In genomic region chr6:117916737-117917426, GRCm38 (mm10) we compare ENCODE assay signal across 8 mouse cellular contexts. TPM values are rescaled to one million over a fixed set of nuclear protein-coding genes. Genes with fewer than 3 reads are reported as not detected.
DNase-seq lines count a peak whose midpoint lies in the region; ATAC-seq and TF ChIP-seq lines count a peak whose summit lies in the region.

No protein-coding gene starts in this region.

- peaks cover 21% of the 10 kb centered on the region for H3K79me2 ChIP-seq in liver, adult 2 months (ENCODE audit: control insufficient read depth, insufficient read depth, low read length)

- peak overlapping the region; percentile 96 for H3K27ac ChIP-seq in embryonic facial prominence, embryonic 11.5 days (replicated peaks; ENCODE audit: low read depth, low read length)
- peak overlapping the region; percentile 100 for H3K27ac ChIP-seq in intestine, postnatal 0 days (ENCODE audit: low read depth, low read length)
- peak overlapping the region; percentile 89 for H3K27ac ChIP-seq in liver, adult 2 months (replicated peaks; ENCODE audit: insufficient read depth, low read depth, low read length)

- peak overlapping the region; percentile 85 for H3K9ac ChIP-seq in embryonic facial prominence, embryonic 11.5 days (replicated peaks; ENCODE audit: low read length)
- H3K9ac ChIP-seq in intestine, postnatal 0 days (ENCODE audit: low read depth, low read length), result peak overlapping the region; percentile 90
- H3K9ac ChIP-seq in liver, adult 2 months (ENCODE audit: low read depth, low read length), result peak overlapping the region; percentile 76

- DNase-seq in A20 (ENCODE audit: low read depth, low spot score), result peak; percentile 97
- peak; percentile 84 for DNase-seq in adrenal gland, postnatal 25 days
- peak; percentile 84 for DNase-seq in embryonic facial prominence, embryonic 11.5 days (ENCODE audit: low spot score)
- peak; percentile 99 for DNase-seq in heart, adult 11 months
- peak; percentile 91 for DNase-seq in liver, adult 2 months (ENCODE audit: extremely low read depth, low read depth, low spot score)
- DNase-seq in monocyte, adult 2 months (ENCODE audit: low read depth in 1 of 2, low spot score in 2 of 2), result peak; percentile 72 to 84
- DNase-seq in spleen, postnatal 14 days (ENCODE audit: low spot score in 2 of 2), result peak; percentile 80

- peak; percentile 90 for ATAC-seq in embryonic facial prominence, embryonic 11.5 days (replicated peaks; ENCODE audit: insufficient number of reproducible peaks, low FRiP score, low TSS enrichment, low read depth)
- peak; percentile 97 for ATAC-seq in intestine, postnatal 0 days

- peaks cover 5% of the 10 kb centered on the region for H3K36me3 ChIP-seq in embryonic facial prominence, embryonic 11.5 days (replicated peaks; ENCODE audit: control insufficient read depth, insufficient read depth, low read depth, low read length)
- peaks cover 4% of the 10 kb centered on the region; the same call in 1 of the 2 replicates for H3K36me3 ChIP-seq in intestine, postnatal 0 days (ENCODE audit: control insufficient read depth, insufficient read depth)
- H3K36me3 ChIP-seq in liver, adult 2 months (ENCODE audit: control insufficient read depth, insufficient read depth, low read length), result peaks cover 22% of the 10 kb centered on the region

- under 1% methylated on average over 62 of the region's 62 CpGs for WGBS in embryonic facial prominence, embryonic 11.5 days
- WGBS in intestine, postnatal 0 days, result under 1% methylated on average over 61 of the region's 62 CpGs
- WGBS in liver, adult 2 months, result under 1% methylated on average over 62 of the region's 62 CpGs

- 0 out of 2 replicates have a peak, but pooled peaks have one; percentile 47 for TF ChIP-seq POLR2A in liver, adult 2 months (IDR thresholded peaks at IDR 0.05; ENCODE audit: extremely low read depth, insufficient read depth, low read length)

- H3K4me2 ChIP-seq in embryonic facial prominence, embryonic 11.5 days (ENCODE audit: low read depth, low read length), result peak overlapping the region; percentile 57
- peak overlapping the region; percentile 73 for H3K4me2 ChIP-seq in intestine, postnatal 0 days (replicated peaks; ENCODE audit: low read depth)

- H3K4me3 ChIP-seq in embryonic facial prominence, embryonic 11.5 days (ENCODE audit: low read depth, low read length), result peak overlapping the region; percentile 56
- H3K4me3 ChIP-seq in intestine, postnatal 0 days (ENCODE audit: low read depth, low read length), result peak overlapping the region; percentile 65
- H3K4me3 ChIP-seq in liver, adult 2 months (ENCODE audit: insufficient read depth, low read depth, low read length), result peak overlapping the region; percentile 68

- no peaks in the 10 kb centered on the region for H3K27me3 ChIP-seq in embryonic facial prominence, embryonic 11.5 days (ENCODE audit: control insufficient read depth, insufficient read depth, low read length)
- no peaks in the 10 kb centered on the region for H3K27me3 ChIP-seq in intestine, postnatal 0 days (replicated peaks; ENCODE audit: control insufficient read depth, insufficient read depth, low read length)
- H3K27me3 ChIP-seq in liver, adult 2 months (ENCODE audit: control insufficient read depth, insufficient read depth, low read length), result no peaks in the 10 kb centered on the region

- no peaks in the 10 kb centered on the region for H3K4me1 ChIP-seq in embryonic facial prominence, embryonic 11.5 days (ENCODE audit: control insufficient read depth, insufficient read depth, low read length)
- H3K4me1 ChIP-seq in intestine, postnatal 0 days (replicated peaks; ENCODE audit: control insufficient read depth, insufficient read depth, low read length), result 0 out of 2 replicates have a peak, but pooled peaks cover 7% of the 10 kb centered on the region
- H3K4me1 ChIP-seq in liver, adult 2 months (ENCODE audit: control insufficient read depth, insufficient read depth, low read length), result peaks cover 16% of the 10 kb centered on the region

- H3K9me3 ChIP-seq in embryonic facial prominence, embryonic 11.5 days (replicated peaks; ENCODE audit: control insufficient read depth, low read length), result no peaks in the 10 kb centered on the region
- no peaks in the 10 kb centered on the region for H3K9me3 ChIP-seq in intestine, postnatal 0 days (ENCODE audit: control insufficient read depth)

- no peak for TF ChIP-seq CTCF in intestine, postnatal 0 days (IDR thresholded peaks at IDR 0.05; ENCODE audit: low read depth)
- no peak for TF ChIP-seq CTCF in liver, adult 2 months (IDR thresholded peaks at IDR 0.05; ENCODE audit: low read depth, low read length)

RNA-seq across cellular contexts. Expression of gene Hnrnpf, which starts 16.8 kb away (rescaled TPM):
- 333 and 372 TPM in 2 replicates for total RNA-seq in adrenal gland, postnatal 25 days (2021)
- polyA plus RNA-seq in embryonic facial prominence, embryonic 11.5 days (2014; fragmentation: Nextera tagmentation; extraction: Ambion mirVana), result 865 and 885 TPM in 2 replicates
- polyA plus RNA-seq in intestine, postnatal 0 days (2015; fragmentation: Nextera tagmentation; extraction: Ambion mirVana), result 340 and 353 TPM in 2 replicates
- total RNA-seq in liver, adult 2 months (2014; rRNA removed), result 188 and 197 TPM in 2 replicates
- 88.2 and 89.3 TPM in 2 replicates for polyA plus RNA-seq in liver, adult 2 months (2012; rRNA removed)

RNA-seq across cellular contexts. Expression of gene Fxyd4, which starts 20.6 kb away (rescaled TPM):
- not detected in 2 replicates for total RNA-seq in adrenal gland, postnatal 25 days (2021)
- polyA plus RNA-seq in embryonic facial prominence, embryonic 11.5 days (2014; fragmentation: Nextera tagmentation; extraction: Ambion mirVana), result 0.26 and 0.83 TPM in 2 replicates
- polyA plus RNA-seq in intestine, postnatal 0 days (2015; fragmentation: Nextera tagmentation; extraction: Ambion mirVana), result 0.27 and 0.55 TPM in 2 replicates
- total RNA-seq in liver, adult 2 months (2014; rRNA removed), result not detected in 2 replicates
- polyA plus RNA-seq in liver, adult 2 months (2012; rRNA removed), result 0.18 TPM in 1 of 2 replicates, not detected in the other

RNA-seq across cellular contexts. Expression of gene Zfp239, which starts 55.0 kb away (rescaled TPM):
- total RNA-seq in adrenal gland, postnatal 25 days (2021), result 3.0 and 4.3 TPM in 2 replicates
- polyA plus RNA-seq in embryonic facial prominence, embryonic 11.5 days (2014; fragmentation: Nextera tagmentation; extraction: Ambion mirVana), result 13.9 and 15.5 TPM in 2 replicates
- polyA plus RNA-seq in intestine, postnatal 0 days (2015; fragmentation: Nextera tagmentation; extraction: Ambion mirVana), result 2.9 and 3.1 TPM in 2 replicates
- total RNA-seq in liver, adult 2 months (2014; rRNA removed), result 0.07 and 0.09 TPM in 2 replicates
- 0.05 TPM in 1 of 2 replicates, not detected in the other for polyA plus RNA-seq in liver, adult 2 months (2012; rRNA removed)

Comparison
In these comparisons a context has a peak if more than half of its experiments do, and no peak if none do; other contexts are left out.
1. Peak in every context shown above with its lines: DNase-seq, ATAC-seq, H3K4me3 ChIP-seq and H3K27ac ChIP-seq.